Mouse (Mus musculus): ENCODE data around the gene Syngr2. TPM values are rescaled to one million over a fixed set of nuclear protein-coding genes. Genes with fewer than 3 reads are reported as not detected.
"Not testable (repeated sequence)": the region's sequence is repeated elsewhere in the genome, so short reads cannot be mapped to it uniquely, and the experiment has no call there.

The Syngr2 gene
- polyA plus RNA-seq, 1 experiment from 2014 or later, result 65.9 TPM

- H3K9ac ChIP-seq, result no peak overlapping the region
Measured at GRCm38 (mm10) chr11:117832086-117832969, 22.9 kb downstream of the Syngr2 start.

GRCm38 (mm10) chr11:117833509-117833908, 24.0 kb downstream of the Syngr2 start:
- DNase-seq; H3K4me3 ChIP-seq (ENCODE audit: low read depth, low read length); H3K27ac ChIP-seq (ENCODE audit: low read depth); H3K4me2 ChIP-seq; H3K27me3 ChIP-seq (ENCODE audit: insufficient read depth, low read length); H3K36me3 ChIP-seq (ENCODE audit: insufficient read depth); ATAC-seq (ENCODE audit: insufficient read depth); H3K9ac ChIP-seq; H3K9me3 ChIP-seq (ENCODE audit: low read depth, low read length): not testable (repeated sequence)
- WGBS, result 86% methylated on average over 4 of the region's 6 CpGs
- H3K4me1 ChIP-seq (ENCODE audit: insufficient read depth), result peaks cover 20% of the 10 kb centered on the region

More at GRCm38 (mm10) chr11:117832086-117832969, 22.9 kb downstream of the Syngr2 start:
- peak; percentile 84 for DNase-seq
- Histone ChIP-seq H3K27ac (ENCODE audit: low read depth) (no peak overlapping the region), H3K4me1 (ENCODE audit: insufficient read depth) (peaks cover 30% of the 10 kb centered on the region), H3K4me3 (ENCODE audit: low read depth, low read length) (peak overlapping the region; percentile 19), H3K4me2 (peak overlapping the region; percentile 54), H3K9me3 (ENCODE audit: low read depth, low read length) (no peaks in the 10 kb centered on the region), H3K27me3 (ENCODE audit: insufficient read depth, low read length) (no peaks in the 10 kb centered on the region), H3K36me3 (ENCODE audit: insufficient read depth) (no peaks in the 10 kb centered on the region)
- no peak for ATAC-seq (ENCODE audit: insufficient read depth)
- WGBS, result 20% methylated on average over 28 of the region's 28 CpGs
- TF ChIP-seq CTCF (IDR thresholded peaks at IDR 0.05; ENCODE audit: low read depth), result peak; percentile 77

- H3K4me3 ChIP-seq (ENCODE audit: low read depth, low read length), result no peak overlapping the region
- H3K9ac ChIP-seq, result no peak overlapping the region
- TF ChIP-seq CTCF (IDR thresholded peaks at IDR 0.05; ENCODE audit: low read depth), result no peak
- WGBS, result 84% methylated on average over 8 of the region's 8 CpGs
- DNase-seq (no peak), ATAC-seq (ENCODE audit: insufficient read depth) (no peak)
- H3K36me3 ChIP-seq (ENCODE audit: insufficient read depth), result no peaks in the 10 kb centered on the region
- no peak overlapping the region for H3K4me2 ChIP-seq
- peaks cover 15% of the 10 kb centered on the region for H3K4me1 ChIP-seq (ENCODE audit: insufficient read depth)
- no peaks in the 10 kb centered on the region for H3K27me3 ChIP-seq (ENCODE audit: insufficient read depth, low read length)
- no peaks in the 10 kb centered on the region for H3K9me3 ChIP-seq (ENCODE audit: low read depth, low read length)
- H3K27ac ChIP-seq (ENCODE audit: low read depth), result no peak overlapping the region
Measured at GRCm38 (mm10) chr11:117834086-117834485, 24.6 kb downstream of the Syngr2 start.

- H3K9ac ChIP-seq, result no peak overlapping the region
- no peak for ATAC-seq (ENCODE audit: insufficient read depth)
Measured at GRCm38 (mm10) chr11:117836306-117836705, 26.8 kb downstream of the Syngr2 start.

GRCm38 (mm10) chr11:117838572-117838971, 29.1 kb downstream of the Syngr2 start:
- no peak overlapping the region for H3K4me3 ChIP-seq (ENCODE audit: low read depth, low read length)
- peak; percentile 33; the same call in 1 of the 2 replicates for ATAC-seq (ENCODE audit: insufficient read depth)
- H3K36me3 ChIP-seq (ENCODE audit: insufficient read depth), result no peaks in the 10 kb centered on the region
- H3K4me1 ChIP-seq (ENCODE audit: insufficient read depth), result 0 out of 2 replicates have a peak, but pooled peaks cover 2% of the 10 kb centered on the region
- no peaks in the 10 kb centered on the region for H3K9me3 ChIP-seq (ENCODE audit: low read depth, low read length)
- no peak overlapping the region for H3K27ac ChIP-seq (ENCODE audit: low read depth)
- 69% methylated on average over 2 of the region's 2 CpGs for WGBS
- no peak overlapping the region for H3K9ac ChIP-seq
- H3K4me2 ChIP-seq, result no peak overlapping the region
- no peak for TF ChIP-seq CTCF (IDR thresholded peaks at IDR 0.05; ENCODE audit: low read depth)
- no peak for DNase-seq
- H3K27me3 ChIP-seq (ENCODE audit: insufficient read depth, low read length), result no peaks in the 10 kb centered on the region

More at GRCm38 (mm10) chr11:117836306-117836705, 26.8 kb downstream of the Syngr2 start:
- Histone ChIP-seq H3K9me3 (ENCODE audit: low read depth, low read length) (no peaks in the 10 kb centered on the region), H3K4me2 (peak overlapping the region; percentile 53), H3K36me3 (ENCODE audit: insufficient read depth) (no peaks in the 10 kb centered on the region), H3K4me1 (ENCODE audit: insufficient read depth) (0 out of 2 replicates have a peak, but pooled peaks cover 2% of the 10 kb centered on the region), H3K27ac (ENCODE audit: low read depth) (no peak overlapping the region), H3K4me3 (ENCODE audit: low read depth, low read length) (peak overlapping the region; percentile 18; the same call in 1 of the 2 replicates), H3K27me3 (ENCODE audit: insufficient read depth, low read length) (no peaks in the 10 kb centered on the region)
- WGBS, result 20% methylated on average over 13 of the region's 13 CpGs
- no peak for TF ChIP-seq CTCF (IDR thresholded peaks at IDR 0.05; ENCODE audit: low read depth)
- DNase-seq, result peak; percentile 74

- H3K27ac ChIP-seq (ENCODE audit: low read depth), result no peak overlapping the region
- 63% methylated on average over 1 of the region's 1 CpGs for WGBS
- H3K4me2 ChIP-seq, result no peak overlapping the region
- no peak overlapping the region for H3K9ac ChIP-seq
- H3K27me3 ChIP-seq (ENCODE audit: insufficient read depth, low read length), result no peaks in the 10 kb centered on the region
- TF ChIP-seq CTCF (IDR thresholded peaks at IDR 0.05; ENCODE audit: low read depth), result no peak
- no peak for ATAC-seq (ENCODE audit: insufficient read depth)
- no peak overlapping the region for H3K4me3 ChIP-seq (ENCODE audit: low read depth, low read length)
- H3K36me3 ChIP-seq (ENCODE audit: insufficient read depth), result no peaks in the 10 kb centered on the region
- no peak for DNase-seq
- no peaks in the 10 kb centered on the region for H3K9me3 ChIP-seq (ENCODE audit: low read depth, low read length)
- 0 out of 2 replicates have a peak, but pooled peaks cover 2% of the 10 kb centered on the region for H3K4me1 ChIP-seq (ENCODE audit: insufficient read depth)
Measured at GRCm38 (mm10) chr11:117839021-117839420, 29.6 kb downstream of the Syngr2 start.

GRCm38 (mm10) chr11:117840910-117841309, 31.4 kb downstream of the Syngr2 start:
- DNase-seq, result no peak
- Histone ChIP-seq H3K4me3 (ENCODE audit: low read depth, low read length) (no peak overlapping the region), H3K27me3 (ENCODE audit: insufficient read depth, low read length) (no peaks in the 10 kb centered on the region), H3K9me3 (ENCODE audit: low read depth, low read length) (no peaks in the 10 kb centered on the region), H3K4me2 (no peak overlapping the region), H3K9ac (no peak overlapping the region; the same call in 1 of the 2 replicates), H3K4me1 (ENCODE audit: insufficient read depth) (0 out of 2 replicates have a peak, but pooled peaks cover 2% of the 10 kb centered on the region), H3K36me3 (ENCODE audit: insufficient read depth) (no peaks in the 10 kb centered on the region), H3K27ac (ENCODE audit: low read depth) (no peak overlapping the region)
- no peak for ATAC-seq (ENCODE audit: insufficient read depth)
- no peak for TF ChIP-seq CTCF (IDR thresholded peaks at IDR 0.05; ENCODE audit: low read depth)
- WGBS, result 33% methylated on average over 1 of the region's 1 CpGs

Measured in lung, embryonic 14.5 days (tissue).